Mouse (Mus musculus) G1E (cell line): ENCODE measurements at regions not wholly inside any gene's neighbourhood (a gene's known extent, or its start where the extent isn't known, plus 50 kb on each side); places are given as distances from the start of the nearest gene placed in this dataset.

Source experiments
- CTCF ChIP-seq: IDR thresholded peaks from 2 replicates; pipeline ENCODE4 v1.5.1; 2012; ENCODE audit warnings: low read depth, low read length, inconsistent platforms, mixed read lengths
- GATA1 ChIP-seq: IDR thresholded peaks from 2 replicates; pipeline ENCODE4 v1.6.1; 2012; ENCODE audit warnings: borderline replicate concordance, low read length, inconsistent platforms, mixed read lengths
- TAL1 ChIP-seq: conservative IDR thresholded peaks from 2 replicates; pipeline ENCODE4 v1.6.1; 2012; ENCODE audit warnings: low read depth, low read length, inconsistent platforms, mixed read lengths

DNA sequence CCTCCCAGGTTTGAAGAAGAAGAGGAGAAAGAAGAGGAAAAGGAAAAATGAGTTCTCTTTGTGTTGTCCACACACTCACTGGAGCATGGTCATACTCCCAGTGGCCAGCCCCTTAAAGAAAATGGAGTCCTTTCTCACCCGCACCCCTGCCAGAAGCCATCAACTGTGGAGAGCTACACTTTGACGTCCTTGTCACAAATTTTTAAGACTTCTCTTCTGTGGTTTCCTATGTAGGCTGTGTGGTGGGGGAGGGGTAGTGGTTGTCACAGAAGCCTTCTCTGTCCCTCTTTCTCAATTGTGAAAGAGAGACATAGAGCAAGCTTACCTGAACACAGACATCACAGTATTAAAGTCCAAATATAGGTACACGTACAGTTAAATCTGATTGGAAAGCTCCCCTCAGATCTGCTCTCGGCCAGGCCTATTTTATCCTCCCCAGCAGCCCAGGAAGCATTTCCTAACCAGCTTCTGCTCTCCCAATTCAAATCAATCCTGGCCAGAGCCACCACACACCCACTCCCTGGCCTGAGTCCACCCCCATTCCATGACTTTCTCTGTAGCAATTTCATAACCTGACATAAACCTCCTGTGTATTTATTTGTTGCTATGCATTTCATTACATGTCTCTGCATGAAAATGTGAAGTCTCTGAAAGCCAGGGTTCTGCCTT is 192.3 kb upstream of the Mctp2 start:
- TF ChIP-seq CTCF (no peak), TAL1 (no peak), GATA1 (no peak)
